Mouse (Mus musculus) heart, embryonic 14.5 days (tissue): ENCODE results near the gene Reep6. TPM values are rescaled to one million over a fixed set of nuclear protein-coding genes. Genes with fewer than 3 reads are reported as not detected.

ENCODE experiments used
- ATAC-seq: fragments of 200-750 bp; cut with Nextera tagmentation; 2 replicates; pipeline ENCODE4 v1.8.0; 2017; ENCODE audit warnings: low read depth, moderate TSS enrichment; ENCODE audit not compliant: insufficient number of reproducible peaks, insufficient read depth, low FRiP score
- H3K27ac ChIP-seq, 2 experiments: fragments of 200-500 bp in 1 of 2; fragments of 300-500 bp in 1 of 2; sonication (generic) in 1 of 2; replicated peaks in 1 of 2; 2 replicates each; pipeline ENCODE4 v1.5.1; 2012 to 2014; ENCODE audit warnings: low read depth in 2 of 2, low read length in 2 of 2, control low read depth in 1 of 2, mild to moderate bottlenecking in 1 of 2, mixed read lengths in 1 of 2; ENCODE audit not compliant: control insufficient read depth in 1 of 2, insufficient read depth in 1 of 2
- H3K27me3 ChIP-seq: fragments of 300-500 bp; sonication (generic); 2 replicates; pipeline ENCODE4 v1.6.1; 2014; ENCODE audit warnings: mild to moderate bottlenecking, low read length, control low read depth; ENCODE audit not compliant: control insufficient read depth, insufficient read depth
- H3K36me3 ChIP-seq: fragments of 300-500 bp; sonication (generic); 2 replicates; pipeline ENCODE4 v1.6.1; 2014; ENCODE audit warnings: mild to moderate bottlenecking, control low read depth, low read length, mixed read lengths; ENCODE audit not compliant: control insufficient read depth, insufficient read depth
- H3K4me1 ChIP-seq, 2 experiments: fragments of 200-500 bp in 1 of 2; fragments of 300-500 bp in 1 of 2; sonication (generic) in 1 of 2; 2 replicates each; pipeline ENCODE4 v1.6.1; 2012 to 2014; ENCODE audit warnings: low read length in 2 of 2, control low read depth in 1 of 2, mixed read lengths in 1 of 2; ENCODE audit not compliant: control insufficient read depth in 2 of 2, insufficient read depth in 2 of 2
- H3K4me2 ChIP-seq: fragments of 300-500 bp; sonication (generic); 2 replicates; pipeline ENCODE4 v1.6.1; 2014; ENCODE audit warnings: mild to moderate bottlenecking, low read length
- H3K4me3 ChIP-seq, 2 experiments: fragments of 200-500 bp in 1 of 2; fragments of 300-500 bp in 1 of 2; sonication (generic) in 1 of 2; 2 replicates each; pipeline ENCODE4 v1.5.1; 2012 to 2014; ENCODE audit warnings: low read length in 2 of 2, mild to moderate bottlenecking in 2 of 2, control low read depth in 1 of 2, low read depth in 1 of 2, moderate library complexity in 1 of 2; ENCODE audit not compliant: control insufficient read depth in 1 of 2, insufficient read depth in 1 of 2
- H3K9ac ChIP-seq: fragments of 300-500 bp; sonication (generic); 2 replicates; pipeline ENCODE4 v1.6.1; 2014; ENCODE audit warnings: mild to moderate bottlenecking, low read length
- H3K9me3 ChIP-seq: fragments of 300-500 bp; sonication (generic); 2 replicates; pipeline ENCODE4 v1.6.1; 2016; ENCODE audit warnings: low read length, control low read depth; ENCODE audit not compliant: control insufficient read depth
- WGBS: fragments of 180-500 bp; shearing (Covaris S2); extraction: QIAGEN DNeasy Blood & Tissue Kit; methylation state at CpG from one replicate; pipeline ENCODE4 v1.1.7; 2014; 5-methylcytosine and 5-hydroxymethylcytosine counted together
- polyA plus RNA-seq: library from polyadenylated mRNA; unstranded; fragments of >200 nt; fragmentation: Nextera tagmentation; extraction: Ambion mirVana; gene quantifications from 2 replicates; pipeline ENCODE4 v1.2.1, GENCODE M21; 2014

Reep6 gene
- polyA plus RNA-seq, 1 experiment from 2014 or later = 1.6 TPM

GRCm38 (mm10) chr10:80371983-80372382, 42.2 kb downstream of the Reep6 start:
- Histone ChIP-seq H3K4me3 (no peak overlapping the region), H3K27ac (no peak overlapping the region)

GRCm38 (mm10) chr10:80372706-80373105, 43.0 kb downstream of the Reep6 start:
- Histone ChIP-seq H3K4me3 (no peak overlapping the region), H3K27me3 (peaks cover 6% of the 10 kb centered on the region; the same call in 1 of the 2 replicates), H3K36me3 (no peaks in the 10 kb centered on the region), H3K27ac (no peak overlapping the region), H3K4me2 (no peak overlapping the region), H3K9me3 (no peaks in the 10 kb centered on the region), H3K4me1 (0 out of 4 replicates have a peak, but pooled peaks cover 0 to 3% of the 10 kb centered on the region in 2 experiments), H3K9ac (no peak overlapping the region)
- 75% methylated on average over 6 of the region's 6 CpGs for WGBS
- ATAC-seq = no peak

More at GRCm38 (mm10) chr10:80371983-80372382, 42.2 kb downstream of the Reep6 start:
- Histone ChIP-seq H3K9ac (0 out of 2 replicates have a peak overlapping the region, but pooled peaks have one; percentile 21), H3K9me3 (no peaks in the 10 kb centered on the region), H3K27me3 (peaks cover 9% of the 10 kb centered on the region; the same call in 1 of the 2 replicates), H3K36me3 (no peaks in the 10 kb centered on the region), H3K4me1 (0 out of 4 replicates have a peak, but pooled peaks cover 0 to 3% of the 10 kb centered on the region in 2 experiments), H3K4me2 (peak overlapping the region; percentile 37; the same call in 1 of the 2 replicates)
- 53% methylated on average over 9 of the region's 9 CpGs for WGBS
- no peak for ATAC-seq

- H3K9me3 ChIP-seq = no peaks in the 10 kb centered on the region
- WGBS = 17% methylated on average over 6 of the region's 6 CpGs
- ATAC-seq = no peak
- H3K9ac ChIP-seq = no peak overlapping the region
- H3K27ac ChIP-seq = no peak overlapping the region
- no peak overlapping the region for H3K4me3 ChIP-seq
- 0 out of 4 replicates have a peak, but pooled peaks cover 0 to 3% of the 10 kb centered on the region in 2 experiments for H3K4me1 ChIP-seq
- H3K36me3 ChIP-seq = no peaks in the 10 kb centered on the region
- no peaks in the 10 kb centered on the region for H3K27me3 ChIP-seq
- H3K4me2 ChIP-seq = no peak overlapping the region
Observed at GRCm38 (mm10) chr10:80374063-80374462, 44.3 kb downstream of the Reep6 start.

GRCm38 (mm10) chr10:80376160-80376559, 46.4 kb downstream of the Reep6 start:
- Histone ChIP-seq H3K27me3 (no peaks in the 10 kb centered on the region), H3K36me3 (peaks cover 17% of the 10 kb centered on the region), H3K27ac (no peak overlapping the region), H3K4me3 (no peak overlapping the region), H3K4me2 (no peak overlapping the region), H3K4me1 (0 out of 4 replicates have a peak, but pooled peaks cover 0 to 3% of the 10 kb centered on the region in 2 experiments), H3K9me3 (no peaks in the 10 kb centered on the region), H3K9ac (no peak overlapping the region)
- no peak for ATAC-seq
- WGBS = 4% methylated on average over 7 of the region's 7 CpGs

- 41% methylated on average over 10 of the region's 10 CpGs for WGBS
- no peak overlapping the region for H3K4me2 ChIP-seq
- H3K4me3 ChIP-seq = no peak overlapping the region
- peaks cover 33% of the 10 kb centered on the region for H3K36me3 ChIP-seq
- no peaks in the 10 kb centered on the region for H3K4me1 ChIP-seq
- H3K9me3 ChIP-seq = no peaks in the 10 kb centered on the region
- no peaks in the 10 kb centered on the region for H3K27me3 ChIP-seq
- H3K9ac ChIP-seq = no peak overlapping the region
- ATAC-seq = no peak
- no peak overlapping the region for H3K27ac ChIP-seq
Observed at GRCm38 (mm10) chr10:80377716-80378115, 48.0 kb downstream of the Reep6 start.

- WGBS = 85% methylated on average over 7 of the region's 7 CpGs
- H3K9me3 ChIP-seq = no peaks in the 10 kb centered on the region
- H3K9ac ChIP-seq = no peak overlapping the region
- H3K4me2 ChIP-seq = no peak overlapping the region
- peaks cover 55% of the 10 kb centered on the region for H3K36me3 ChIP-seq
- no peak for ATAC-seq
- H3K27me3 ChIP-seq = no peaks in the 10 kb centered on the region
- H3K4me1 ChIP-seq = peaks cover 15 to 23% of the 10 kb centered on the region in 2 experiments; a peak in 3 of 4 replicates
- no peak overlapping the region for H3K27ac ChIP-seq
- no peak overlapping the region for H3K4me3 ChIP-seq
Observed at GRCm38 (mm10) chr10:80382641-80383365, 53.0 kb downstream of the Reep6 start.

- Histone ChIP-seq H3K4me3 (no peak overlapping the region), H3K4me2 (no peak overlapping the region), H3K27me3 (no peaks in the 10 kb centered on the region), H3K4me1 (peaks cover 21 to 27% of the 10 kb centered on the region in 2 experiments), H3K36me3 (peaks cover 55% of the 10 kb centered on the region), H3K27ac (no peak overlapping the region), H3K9ac (peak overlapping the region; percentile 41; the same call in 1 of the 2 replicates), H3K9me3 (no peaks in the 10 kb centered on the region)
- no peak for ATAC-seq
- 77% methylated on average over 4 of the region's 4 CpGs for WGBS
Observed at GRCm38 (mm10) chr10:80383431-80383830, 53.7 kb downstream of the Reep6 start.
